Comparison of ENCODE assay signal across 10 mouse cellular contexts in genomic region chr16:30155486-30156246, GRCm38 (mm10).
A peak's percentile ranks its signal among the peaks of the same experiment; 100 is the strongest.
DNase-seq lines count a peak whose midpoint lies in the region; ATAC-seq and TF ChIP-seq lines count a peak whose summit lies in the region.
"Had no signal": no experiment of that assay in that cellular context is flagged by ENCODE, and none has a peak within 500 bp of the region (broad histone marks: within the 10 kb centered on the region; RNA-seq: fewer than 3 reads in every experiment).

No protein-coding gene starts in this region.

- H3K27ac ChIP-seq in layer of hippocampus, adult 2 months: 0 out of 2 replicates have a peak overlapping the region, but pooled peaks have one; percentile 43
- no peak overlapping the region for H3K27ac ChIP-seq in forebrain, embryonic 11.5 days (ENCODE audit: low read depth, low read length)
- H3K27ac ChIP-seq in limb, embryonic 12.5 days: peak overlapping the region; percentile 85
- H3K27ac ChIP-seq in gastrocnemius, adult 2 months: no peak overlapping the region
- no peak overlapping the region for H3K27ac ChIP-seq in heart, adult 2 months

- ATAC-seq in forebrain, embryonic 11.5 days (replicated peaks; ENCODE audit: low FRiP score): peak; percentile 55
- ATAC-seq in limb, embryonic 12.5 days (ENCODE audit: insufficient number of reproducible peaks, insufficient read depth, low FRiP score, low TSS enrichment, low read depth): peak; percentile 71

- no peak overlapping the region for H3K4me2 ChIP-seq in forebrain, embryonic 11.5 days (ENCODE audit: low read depth, low read length, severe bottlenecking)
- H3K4me2 ChIP-seq in limb, embryonic 12.5 days: peak overlapping the region; percentile 18

- no peak for TF ChIP-seq POLR2A in heart, adult 2 months (IDR thresholded peaks at IDR 0.05; ENCODE audit: insufficient read depth, low read depth, low read length)

- H3K4me3 ChIP-seq in layer of hippocampus, adult 2 months: no peak overlapping the region
- H3K4me3 ChIP-seq in forebrain, embryonic 11.5 days (ENCODE audit: low read depth, low read length): no peak overlapping the region
- H3K4me3 ChIP-seq in limb, embryonic 12.5 days (replicated peaks): no peak overlapping the region
- H3K4me3 ChIP-seq in gastrocnemius, adult 2 months: no peak overlapping the region
- no peak overlapping the region for H3K4me3 ChIP-seq in heart, adult 2 months

- peaks cover 4% of the 10 kb centered on the region; the same call in 1 of the 2 replicates for H3K27me3 ChIP-seq in forebrain, embryonic 11.5 days (ENCODE audit: control insufficient read depth, insufficient read depth, low read length)
- no peaks in the 10 kb centered on the region; the same call in 1 of the 2 replicates for H3K27me3 ChIP-seq in limb, embryonic 12.5 days
- peaks cover 4% of the 10 kb centered on the region; the same call in 1 of the 2 replicates for H3K27me3 ChIP-seq in heart, adult 2 months (ENCODE audit: control insufficient read depth, insufficient read depth, low read length)

- H3K79me2 ChIP-seq in heart, adult 2 months (replicated peaks; ENCODE audit: control insufficient read depth, insufficient read depth, low read length): no peaks in the 10 kb centered on the region

- no peak overlapping the region; the same call in 1 of the 2 replicates for H3K9ac ChIP-seq in forebrain, embryonic 11.5 days (ENCODE audit: low read length)
- H3K9ac ChIP-seq in limb, embryonic 12.5 days (replicated peaks): no peak overlapping the region
- H3K9ac ChIP-seq in heart, adult 2 months (ENCODE audit: low read depth, low read length): no peak overlapping the region

- TF ChIP-seq CTCF in layer of hippocampus, adult 2 months (conservative IDR thresholded peaks at IDR 0.05): no peak
- no peak for TF ChIP-seq CTCF in gastrocnemius, adult 2 months (IDR thresholded peaks at IDR 0.05)
- TF ChIP-seq CTCF in heart, adult 2 months (IDR thresholded peaks at IDR 0.05): no peak

- DNase-seq in layer of hippocampus, adult 2 months (ENCODE audit: low spot score in 2 of 2): no peak
- DNase-seq in layer of hippocampus, postnatal 10 days (ENCODE audit: low spot score in 2 of 2): no peak
- no peak for DNase-seq in forebrain, embryonic 11.5 days (ENCODE audit: low spot score)
- peak; percentile 58 for DNase-seq in retina, postnatal 1 day
- DNase-seq in gastrocnemius, adult 2 months: no peak
- no peak for DNase-seq in heart, adult 2 months
- no peak for DNase-seq in ovary, postnatal 14 days (ENCODE audit: low spot score)
- DNase-seq: adrenal gland, postnatal 10 days; kidney, postnatal 10 days had no signal

- no peak for TF ChIP-seq EP300 in heart, adult 2 months (IDR thresholded peaks at IDR 0.05; ENCODE audit: insufficient read depth, low read depth, low read length)

- H3K4me1 ChIP-seq in forebrain, embryonic 11.5 days (replicated peaks; ENCODE audit: control insufficient read depth, insufficient read depth, low read length): peaks cover 10% of the 10 kb centered on the region
- peaks cover 34% of the 10 kb centered on the region for H3K4me1 ChIP-seq in limb, embryonic 12.5 days (replicated peaks)
- no peaks in the 10 kb centered on the region for H3K4me1 ChIP-seq in heart, adult 2 months (ENCODE audit: control insufficient read depth, insufficient read depth, low read length)

- WGBS in forebrain, embryonic 11.5 days: 14% methylated on average over 6 of the region's 6 CpGs
- 6% methylated on average over 6 of the region's 6 CpGs for WGBS in limb, embryonic 12.5 days
- WGBS in heart, adult 2 months: 63% methylated on average over 6 of the region's 6 CpGs

- no peaks in the 10 kb centered on the region for H3K36me3 ChIP-seq in forebrain, embryonic 11.5 days (ENCODE audit: control insufficient read depth, insufficient read depth, low read length)
- H3K36me3 ChIP-seq in limb, embryonic 12.5 days: no peaks in the 10 kb centered on the region
- no peaks in the 10 kb centered on the region for H3K36me3 ChIP-seq in heart, adult 2 months (ENCODE audit: control insufficient read depth, insufficient read depth, low read length)

- intact Hi-C loops in gastrocnemius, adult 2 months (cut with DNase I): no loop called here
- intact Hi-C loops in heart, adult 2 months (cut with DNase I): no loop called here

- no peaks in the 10 kb centered on the region for H3K9me3 ChIP-seq in forebrain, embryonic 11.5 days (ENCODE audit: control insufficient read depth, low read length)
- H3K9me3 ChIP-seq in limb, embryonic 12.5 days: peaks cover 6% of the 10 kb centered on the region; the same call in 1 of the 2 replicates

Comparison
In these comparisons a context has a peak if more than half of its experiments do, and no peak if none do; other contexts are left out.
1. H3K27ac ChIP-seq: peak in layer of hippocampus, adult 2 months (single experiment) and limb, embryonic 12.5 days (single experiment); none in forebrain, embryonic 11.5 days (single experiment), gastrocnemius, adult 2 months (single experiment) and heart, adult 2 months (single experiment).